Mouse (Mus musculus) heart, postnatal 10 days (tissue): ENCODE data around the gene Rbms1. TPM values are rescaled to one million over a fixed set of nuclear protein-coding genes. Genes with fewer than 3 reads are reported as not detected.

ENCODE experiments used
- DNase-seq, 2 experiments: peaks; one replicate each; pipeline ENCODE4 v3.0.0; 2021
- intact Hi-C: fragments of 180-260 bp; cut with DNase I; formaldehyde crosslinking; loops from one replicate; pipeline ENCODE4 v1.15.1; 2025
- total RNA-seq, 2 experiments: library from RNA; stranded (reverse); gene quantifications; 2 replicates each; pipeline ENCODE4 v1.2.3; 2021

The Rbms1 gene
- total RNA-seq, 2 experiments from 2014 or later, result 87.5 to 89.3 TPM

GRCm38 (mm10) chr2:60825690-60826089 lies 137.3 kb downstream of the Rbms1 start:
- intact Hi-C loops, result no loop called here
- DNase-seq, result peak; percentile 56 to 74

- intact Hi-C loops, result no loop called here
- DNase-seq, result no peak
Measured at GRCm38 (mm10) chr2:60821635-60822034, 141.4 kb downstream of the Rbms1 start.

GRCm38 (mm10) chr2:60818632-60819031 lies 144.4 kb downstream of the Rbms1 start:
- intact Hi-C loops, result no loop called here
- peak in 1 of 2 experiments; percentile 31 for DNase-seq

GRCm38 (mm10) chr2:60816307-60816706 lies 146.7 kb downstream of the Rbms1 start:
- intact Hi-C loops, result no loop called here
- DNase-seq, result no peak

GRCm38 (mm10) chr2:60814788-60815187 lies 148.2 kb downstream of the Rbms1 start:
- intact Hi-C loops, result loop anchor here (5.0 kb wide), 1 partner anchor 68 kb away; no protein-coding TSS in a partner anchor

GRCm38 (mm10) chr2:60812949-60813348 lies 150.0 kb downstream of the Rbms1 start:
- intact Hi-C loops, result loop anchor here (5.0 kb wide), 1 partner anchor 69 kb away; no protein-coding TSS in a partner anchor
- DNase-seq, result peak; percentile 32 to 48

More at GRCm38 (mm10) chr2:60814788-60815187, 148.2 kb downstream of the Rbms1 start:
- peak; percentile 40 to 45 for DNase-seq

GRCm38 (mm10) chr2:60810617-60811016 lies 152.4 kb downstream of the Rbms1 start:
- intact Hi-C loops, result loop anchor here (5.0 kb wide), 1 partner anchor 72 kb away; no protein-coding TSS in a partner anchor
- peak; percentile 72 to 83 for DNase-seq

GRCm38 (mm10) chr2:60809441-60809921 lies 153.5 kb downstream of the Rbms1 start:
- DNase-seq, result no peak
- intact Hi-C loops, result loop anchor here (2.0 kb wide), 1 partner anchor 29 kb away; no protein-coding TSS in a partner anchor

- intact Hi-C loops, result loop anchor here (2.0 kb wide), 1 partner anchor 30 kb away; no protein-coding TSS in a partner anchor
- DNase-seq, result no peak
Measured at GRCm38 (mm10) chr2:60808822-60809221, 154.2 kb downstream of the Rbms1 start.

GRCm38 (mm10) chr2:60807341-60808195 lies 155.4 kb downstream of the Rbms1 start:
- intact Hi-C loops, result loop anchor here (2.0 kb wide), 1 partner anchor 31 kb away; no protein-coding TSS in a partner anchor
- DNase-seq, result peak in 1 of 2 experiments; percentile 44

- intact Hi-C loops, result loop anchor here (5.0 kb wide), 2 partner anchors 158 to 648 kb away; partner anchors contain the start of gene Rbms1
- no peak for DNase-seq
Measured at GRCm38 (mm10) chr2:60804763-60805162, 158.2 kb downstream of the Rbms1 start.

- intact Hi-C loops, result loop anchor here (2.0 to 5.0 kb wide), 3 partner anchors 159 to 649 kb away; partner anchors contain the start of gene Rbms1
- no peak for DNase-seq
Measured at GRCm38 (mm10) chr2:60803377-60803776, 159.6 kb downstream of the Rbms1 start.

- no peak for DNase-seq
- intact Hi-C loops, result loop anchor here (2.0 to 5.0 kb wide), 3 partner anchors 159 to 649 kb away; partner anchors contain the start of gene Rbms1
Measured at GRCm38 (mm10) chr2:60802828-60803227, 160.2 kb downstream of the Rbms1 start.

- peak; percentile 64 to 71 for DNase-seq
- intact Hi-C loops, result loop anchor here (2.0 to 5.0 kb wide), 3 partner anchors 160 to 650 kb away; partner anchors contain the start of gene Rbms1
Measured at GRCm38 (mm10) chr2:60802191-60802590, 160.8 kb downstream of the Rbms1 start.

- no peak for DNase-seq
- intact Hi-C loops, result loop anchor here (2.0 to 5.0 kb wide), 3 partner anchors 161 to 651 kb away; partner anchors contain the start of gene Rbms1
Measured at GRCm38 (mm10) chr2:60801571-60802155, 161.3 kb downstream of the Rbms1 start.

GRCm38 (mm10) chr2:60800921-60801558 lies 162.0 kb downstream of the Rbms1 start:
- DNase-seq, result no peak
- intact Hi-C loops, result loop anchor here (5.0 kb wide), 2 partner anchors 161 to 651 kb away; partner anchors contain the start of gene Rbms1

GRCm38 (mm10) chr2:60799816-60800215 lies 163.2 kb downstream of the Rbms1 start:
- no peak for DNase-seq
- intact Hi-C loops, result loop anchor here (5.0 kb wide), 2 partner anchors 162 to 652 kb away; partner anchors contain the start of gene Rbms1

- intact Hi-C loops, result no loop called here
- DNase-seq, result no peak
Measured at GRCm38 (mm10) chr2:60798767-60799529, 164.0 kb downstream of the Rbms1 start.

- peak; percentile 31 to 54 for DNase-seq
- intact Hi-C loops, result no loop called here
Measured at GRCm38 (mm10) chr2:60796969-60797669, 165.9 kb downstream of the Rbms1 start.
